Mouse (Mus musculus) right cerebral cortex, postnatal 4 days (tissue): ENCODE results near the gene Ccdc57.
A peak's percentile ranks its signal among the peaks of the same experiment; 100 is the strongest.

Experiments used
- DNase-seq: peaks from one replicate; pipeline ENCODE4 v3.0.0-alpha.2; 2022

The Ccdc57 gene

DNA sequence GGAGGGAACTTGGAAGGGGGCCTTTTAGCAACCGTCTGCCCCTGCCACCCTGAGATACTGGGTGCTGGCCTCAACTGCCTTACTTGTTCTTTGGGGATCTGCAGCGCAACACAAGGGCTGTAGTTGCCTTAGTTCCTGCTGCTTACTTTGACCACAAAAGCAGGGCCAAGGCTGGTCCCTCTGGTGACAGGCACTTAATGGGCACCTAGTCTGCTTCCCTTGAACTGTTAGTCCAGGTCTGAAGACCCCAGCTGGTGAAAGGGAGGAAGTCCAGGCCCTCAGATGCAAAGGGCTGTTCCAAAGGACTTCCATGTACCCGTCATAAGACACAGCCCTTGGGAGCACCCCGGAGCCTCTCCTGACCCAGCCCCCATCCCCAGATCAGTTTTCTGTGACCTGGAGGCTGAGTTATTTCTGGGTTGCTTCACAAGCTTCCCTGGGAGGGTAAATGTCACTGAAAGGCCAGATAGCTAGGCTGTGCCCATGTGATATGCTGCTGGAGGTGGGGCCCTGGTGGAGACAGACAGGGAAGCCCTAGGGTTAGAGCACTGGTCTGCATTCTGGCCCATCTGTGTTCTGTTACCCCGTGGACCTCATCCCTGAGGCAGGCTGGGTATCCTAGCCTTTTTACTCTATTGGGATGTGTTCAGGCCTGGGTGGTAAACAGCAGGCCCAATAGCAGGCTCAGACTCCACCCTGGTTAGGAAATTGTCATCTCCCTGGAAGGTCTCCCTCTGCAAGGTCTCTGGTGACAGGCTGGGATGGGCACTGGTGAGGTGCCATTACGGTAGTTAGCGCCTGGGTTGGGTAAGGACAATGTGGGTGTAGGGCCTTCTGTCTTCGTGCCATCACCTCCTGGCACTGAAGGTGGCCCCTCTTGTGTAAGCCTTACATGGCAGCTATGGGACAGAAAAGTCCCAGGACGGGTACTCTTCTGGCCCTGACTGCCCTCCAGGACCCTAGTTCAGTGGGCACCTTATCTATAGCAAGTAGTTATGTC is 19.4 kb upstream of the Ccdc57 start:
- no peak for DNase-seq

DNA sequence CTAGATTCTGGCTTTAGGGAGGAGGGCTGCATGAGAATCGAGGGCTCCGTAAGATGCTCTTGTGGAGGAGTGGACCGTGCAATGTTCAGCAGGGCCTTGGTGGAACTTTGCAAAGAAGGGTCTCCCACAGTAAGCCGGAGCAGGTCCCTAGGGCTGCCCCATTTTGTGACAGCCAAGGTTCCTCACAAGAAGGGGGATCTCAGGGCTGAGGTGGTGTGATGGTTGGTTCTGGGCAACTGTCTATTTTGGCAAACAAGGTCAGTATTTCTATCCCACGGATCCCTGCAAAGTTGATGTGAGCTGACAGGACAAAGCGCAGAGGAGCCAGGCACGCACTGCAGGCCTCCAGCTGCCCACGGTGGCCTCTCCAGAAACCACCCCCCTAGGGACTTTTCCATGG is 18.6 kb upstream of the Ccdc57 start:
- no peak for DNase-seq

DNA sequence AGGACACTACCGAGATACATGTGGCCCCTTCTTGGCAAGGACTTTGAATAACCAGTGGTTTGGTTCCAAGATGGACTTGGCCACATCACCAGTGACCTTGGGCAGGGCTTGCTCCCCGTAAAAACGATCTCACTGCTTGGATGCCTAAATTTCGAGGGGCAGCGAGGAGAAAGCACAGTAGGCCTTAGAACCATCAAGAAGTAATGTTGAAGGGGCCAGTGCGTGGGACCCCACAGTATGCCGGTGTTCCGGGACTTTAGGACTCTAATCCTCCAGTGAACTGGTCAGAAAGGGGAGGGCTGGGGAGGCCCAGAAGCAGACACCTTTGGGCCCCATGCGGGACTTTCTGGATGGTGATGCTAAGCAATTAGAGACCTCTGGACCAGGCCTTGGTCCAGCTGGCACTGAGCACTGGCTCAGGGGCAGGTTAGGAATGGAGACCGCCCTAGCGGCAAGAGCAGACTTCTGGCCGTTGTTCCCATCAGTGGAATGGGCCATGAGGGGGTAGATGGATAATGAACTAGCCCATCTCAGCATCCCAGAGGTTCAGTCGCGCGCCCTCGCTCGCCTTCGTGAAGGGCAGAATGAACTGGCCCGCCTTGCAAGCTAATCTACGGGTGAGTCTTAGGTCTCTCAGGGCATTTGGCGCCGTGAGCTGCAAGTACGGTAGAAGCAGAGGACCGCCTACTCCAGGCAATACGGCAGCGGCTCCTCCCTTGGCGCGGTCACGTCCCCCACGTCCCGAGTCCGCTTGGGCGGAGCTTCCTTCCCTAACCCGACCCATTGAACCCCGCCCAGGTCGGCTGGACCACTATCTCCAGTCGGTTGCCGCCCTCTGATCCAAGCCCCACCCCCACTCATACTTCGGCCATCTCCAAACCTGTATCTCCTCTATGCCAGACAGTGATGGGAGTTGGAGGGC is 17.9 kb upstream of the Ccdc57 start:
- DNase-seq = peak; percentile 53

DNA sequence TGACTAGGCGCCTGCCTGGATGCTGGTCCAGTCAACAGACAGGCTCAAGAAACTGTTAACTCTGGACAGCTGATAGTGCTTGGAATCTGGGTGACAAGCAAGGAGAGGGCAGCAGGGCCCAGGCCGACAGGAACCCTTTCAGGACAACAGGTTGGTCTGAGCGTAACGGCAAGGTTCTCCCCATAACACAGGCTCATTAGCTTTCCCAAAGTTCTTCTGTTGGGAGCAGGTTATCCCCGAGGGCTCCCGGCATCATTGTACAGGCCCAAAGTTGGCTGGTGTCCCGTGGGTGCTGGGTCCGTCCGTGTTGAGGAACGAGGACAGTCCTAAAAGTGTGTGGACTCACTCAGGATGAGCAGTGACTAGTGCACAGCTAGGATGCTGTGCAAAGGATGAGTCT is 17.2 kb upstream of the Ccdc57 start:
- no peak for DNase-seq

DNA sequence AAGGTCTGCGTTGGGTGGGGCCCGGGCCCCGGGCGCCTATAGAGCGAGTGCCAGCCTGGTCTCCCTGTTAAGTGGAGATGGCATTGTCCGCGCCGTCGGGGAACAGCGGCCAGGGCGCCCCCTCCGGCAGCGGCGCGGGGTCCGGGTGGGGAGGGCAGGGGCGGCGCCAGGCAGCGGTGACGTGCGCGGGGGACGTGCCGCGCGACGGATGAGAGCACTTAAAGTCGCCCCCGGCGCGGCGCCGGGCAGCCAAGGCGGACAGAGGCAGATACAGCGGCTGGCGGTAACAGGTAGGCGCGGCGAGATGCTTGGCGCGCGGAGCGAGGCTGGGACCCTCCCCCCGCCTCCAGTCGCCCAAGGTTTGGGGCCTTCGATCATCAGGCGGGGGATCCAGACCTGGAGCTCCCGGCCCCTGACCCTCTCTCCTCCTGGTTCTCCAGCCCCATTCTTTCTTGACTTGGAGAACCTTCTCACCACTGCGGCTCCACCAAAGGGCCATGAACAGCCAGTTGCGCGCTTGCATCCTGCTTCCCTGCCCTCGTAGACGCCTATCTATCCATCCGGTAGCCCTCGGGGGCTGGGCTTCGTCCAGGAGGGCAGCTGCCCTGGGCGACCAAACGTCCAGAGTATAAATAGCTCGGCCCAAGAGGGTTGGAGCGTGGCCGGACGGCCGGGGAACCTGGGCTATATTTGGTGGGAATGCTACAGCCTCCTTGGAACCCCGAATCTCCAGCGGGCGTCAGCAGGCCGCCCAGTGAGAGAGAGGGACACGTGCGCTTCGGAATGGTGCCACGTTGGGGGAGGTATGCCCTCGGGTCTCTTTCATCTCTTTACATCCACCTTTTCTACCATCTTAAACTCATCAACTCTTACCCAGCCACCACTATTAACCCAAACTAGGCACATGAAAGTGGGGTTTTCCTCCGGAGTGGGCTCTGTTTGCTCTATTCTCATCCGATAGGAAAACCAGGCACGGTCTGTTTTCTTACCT is 16.5 kb upstream of the Ccdc57 start:
- DNase-seq = no peak

DNA sequence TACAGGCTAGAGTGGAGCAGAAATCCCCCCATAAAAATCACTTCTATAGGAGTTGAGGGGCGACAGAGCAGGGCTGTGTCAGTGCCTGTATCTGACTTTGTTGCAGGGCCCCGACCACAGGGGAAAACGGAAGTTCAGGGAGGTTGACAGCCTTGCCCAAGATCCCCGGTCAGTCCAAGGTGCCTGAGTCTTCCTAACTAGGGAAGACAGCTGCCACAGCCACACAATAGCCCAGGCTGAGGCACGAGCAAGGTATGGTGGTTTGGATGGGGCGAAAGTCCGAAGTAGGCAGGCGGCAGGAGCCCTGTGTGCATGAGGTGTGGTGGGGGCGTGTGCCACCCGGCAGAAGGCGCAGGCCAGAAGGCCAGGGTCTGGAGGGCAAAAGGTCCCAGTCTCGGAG is 15.7 kb upstream of the Ccdc57 start, which contains the start of gene Slc16a3:
Gene Slc16a3 (plus strand): TSS at position 153 of the 400 bp plus-strand sequence.
- DNase-seq = no peak

DNA sequence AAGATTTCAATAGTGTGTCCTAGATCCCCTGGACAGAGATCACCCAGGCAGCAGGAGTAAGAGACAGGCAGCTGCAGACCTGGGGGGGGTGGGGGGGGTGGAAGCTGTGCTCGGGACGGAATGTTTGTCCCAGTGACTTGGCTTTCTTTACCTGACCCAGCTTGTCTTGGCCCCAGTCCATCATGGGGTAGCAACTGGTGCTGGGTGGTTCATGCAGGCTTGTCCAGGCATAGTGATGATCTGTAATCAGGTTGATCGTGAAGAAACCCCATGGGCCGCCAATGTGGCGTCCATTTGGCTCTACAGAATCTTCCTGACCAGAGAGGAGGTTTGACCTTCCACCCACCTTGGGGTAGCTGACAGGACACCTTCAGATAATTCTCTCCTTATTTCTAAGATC is 13.3 kb upstream of the Ccdc57 start:
- no peak for DNase-seq

DNA sequence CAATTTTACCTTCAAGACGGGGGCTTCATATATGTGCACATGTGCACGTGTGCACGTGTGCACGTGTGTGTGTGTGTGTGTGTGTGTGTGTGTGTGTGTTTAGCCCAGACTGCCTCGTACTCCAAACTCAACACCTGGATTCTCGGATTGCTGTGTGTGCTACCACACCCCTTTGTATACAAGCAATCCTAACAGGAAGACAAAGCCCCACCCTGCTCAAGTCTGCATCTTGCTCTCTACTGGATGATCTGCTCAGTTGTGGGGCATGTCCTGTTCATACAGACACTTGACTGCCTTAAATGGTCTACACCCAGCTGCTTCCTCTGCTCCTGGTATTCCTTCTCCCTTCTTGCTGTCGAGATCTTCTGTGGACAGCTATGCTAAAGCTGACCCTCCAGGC is 12.6 kb upstream of the Ccdc57 start:
- no peak for DNase-seq

DNA sequence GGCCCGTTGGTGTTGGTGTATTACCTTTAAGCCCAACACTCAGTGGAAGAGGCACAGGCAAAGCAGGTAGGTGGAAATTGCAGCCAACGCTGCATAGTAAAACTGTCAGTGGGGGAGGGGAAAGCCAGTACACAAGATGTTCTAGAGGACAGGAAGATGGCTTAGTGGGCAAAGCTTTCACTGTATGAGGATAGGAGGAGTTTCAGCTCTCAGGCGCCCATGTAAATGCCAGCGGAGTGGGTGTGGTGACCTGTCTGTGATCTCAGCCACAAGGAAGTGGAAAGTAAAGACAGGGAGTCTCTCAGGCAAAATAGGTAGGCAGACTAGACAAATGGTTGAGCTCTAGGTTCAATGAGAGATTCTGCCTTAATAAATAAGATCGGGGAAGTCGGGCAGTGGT is 8.3 kb upstream of the Ccdc57 start:
- no peak for DNase-seq

DNA sequence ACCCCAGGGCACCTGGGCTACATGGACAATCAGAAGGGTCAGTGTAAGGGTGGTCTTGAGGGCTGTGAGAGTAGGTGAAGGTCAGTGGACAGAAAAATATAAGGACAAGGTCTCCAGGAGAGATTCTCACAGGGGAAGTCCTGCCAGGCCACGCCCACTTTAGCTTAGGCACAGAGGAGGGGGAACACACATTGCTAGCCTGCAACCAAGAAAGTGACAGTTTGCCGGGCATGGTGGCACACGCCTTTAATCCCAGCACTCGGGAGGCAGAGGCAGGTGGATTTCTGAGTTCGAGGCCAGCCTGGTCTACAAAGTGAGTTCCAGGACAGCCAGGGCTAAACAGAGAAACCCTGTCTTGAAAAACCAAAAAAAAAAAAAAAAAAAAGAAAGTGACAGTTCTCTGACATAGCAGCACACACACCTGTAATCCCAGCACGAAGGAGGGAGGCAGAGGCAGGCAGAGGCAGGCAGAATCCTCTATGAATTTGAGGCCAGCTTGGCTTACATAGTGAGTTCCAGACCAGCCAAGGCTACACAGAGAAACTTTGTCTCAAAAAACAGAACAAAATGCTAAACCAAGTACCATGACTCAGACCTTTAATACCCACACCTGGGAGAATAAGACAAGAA is 7.2 kb upstream of the Ccdc57 start:
- no peak for DNase-seq

DNA sequence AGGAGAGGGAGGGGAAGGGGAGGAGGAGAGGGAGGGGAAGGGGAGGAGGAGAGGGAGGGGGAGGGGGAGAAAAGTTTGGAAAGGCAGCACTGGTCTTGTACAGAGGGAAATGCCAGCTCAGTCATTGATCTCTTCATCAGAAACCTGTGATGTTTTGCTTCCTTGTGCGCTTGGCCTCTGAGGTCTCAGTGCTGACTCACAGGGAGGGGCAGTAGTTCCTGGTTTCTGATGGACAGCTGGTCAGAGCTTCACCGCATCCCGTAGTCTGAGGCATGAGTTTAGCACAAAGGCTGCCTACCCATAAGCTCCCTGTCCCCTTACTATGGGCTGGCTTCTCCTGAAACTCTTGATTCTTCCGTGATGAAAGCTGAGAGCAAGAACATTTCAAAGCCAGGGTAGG is 6.1 kb upstream of the Ccdc57 start:
- DNase-seq = no peak

DNA sequence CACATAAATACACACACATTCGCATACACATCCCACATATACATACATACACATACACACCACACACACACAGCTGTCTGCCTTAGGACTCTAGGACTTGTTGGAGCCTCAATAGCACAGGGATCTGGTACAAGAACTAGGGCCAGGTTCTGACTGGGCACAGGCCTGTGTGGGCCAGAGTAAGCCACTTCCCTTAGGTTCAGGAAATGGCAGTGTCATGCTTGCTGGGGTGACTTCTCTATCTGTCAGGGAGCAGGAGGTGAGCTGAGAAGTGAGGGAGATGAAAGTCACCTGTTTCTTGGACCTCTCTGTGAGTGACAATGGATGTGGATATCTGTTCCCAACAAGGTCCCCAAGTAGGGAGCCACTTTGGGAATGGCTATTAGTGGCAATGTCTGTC is 5.3 kb upstream of the Ccdc57 start:
- no peak for DNase-seq

DNA sequence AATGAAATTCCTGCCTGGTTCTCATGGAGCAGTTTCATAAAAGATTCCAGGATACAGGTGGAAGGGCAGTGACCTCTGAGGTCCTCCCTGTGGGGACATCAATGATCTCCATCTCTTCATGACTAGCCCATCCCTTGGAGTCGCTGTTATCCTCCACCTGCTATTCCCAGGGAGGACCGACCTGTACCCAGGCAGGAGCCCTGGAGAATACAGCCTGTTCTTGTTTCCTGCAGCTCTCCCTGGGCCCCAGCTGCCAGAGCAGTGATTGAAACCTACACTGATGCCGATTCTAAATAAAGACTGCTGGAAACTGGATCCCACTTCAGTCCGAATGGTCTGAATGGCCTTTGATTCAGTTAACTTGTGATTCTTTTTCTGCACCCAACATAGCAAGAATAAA is 1.2 kb downstream of the Ccdc57 start:
- DNase-seq = no peak

DNA sequence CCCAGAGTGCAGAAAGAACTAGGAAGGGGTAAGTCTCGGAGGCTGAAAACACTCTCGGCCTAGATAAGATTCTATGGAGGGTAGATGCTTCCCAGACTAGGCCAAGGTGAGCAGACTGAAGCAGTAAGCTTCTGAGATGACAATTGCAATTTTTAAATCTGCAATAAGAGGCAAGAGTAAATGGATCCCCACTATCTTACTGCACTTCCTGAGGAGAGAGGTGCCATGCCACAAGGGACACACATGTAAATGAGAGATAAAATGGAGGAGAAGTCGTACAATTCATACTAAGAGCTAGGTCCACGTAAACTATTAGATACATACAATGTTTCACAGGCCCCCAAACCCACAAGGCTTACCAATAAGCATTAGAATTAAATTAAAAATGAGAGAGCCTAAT is 4.2 kb downstream of the Ccdc57 start:
- DNase-seq = no peak

DNA sequence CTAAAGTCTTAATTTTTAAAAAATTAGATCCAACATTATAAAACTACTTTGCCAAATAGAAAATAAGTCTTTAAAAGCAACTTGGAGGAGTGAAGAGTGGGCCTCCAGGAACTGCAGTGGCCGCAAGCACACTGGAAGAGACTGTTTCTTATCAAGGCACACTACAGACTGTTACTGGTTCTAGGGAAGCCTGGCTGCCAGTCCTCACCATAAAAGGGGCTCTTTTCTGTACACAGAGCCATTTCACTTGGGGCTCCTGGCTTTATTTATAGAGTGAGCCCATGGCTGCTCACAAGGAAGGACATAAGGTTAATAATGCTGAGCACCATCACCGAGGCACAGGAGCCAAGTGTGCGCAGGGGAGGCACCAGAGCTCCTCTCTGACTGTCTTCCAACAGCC is 10.1 kb downstream of the Ccdc57 start:
- DNase-seq = no peak

DNA sequence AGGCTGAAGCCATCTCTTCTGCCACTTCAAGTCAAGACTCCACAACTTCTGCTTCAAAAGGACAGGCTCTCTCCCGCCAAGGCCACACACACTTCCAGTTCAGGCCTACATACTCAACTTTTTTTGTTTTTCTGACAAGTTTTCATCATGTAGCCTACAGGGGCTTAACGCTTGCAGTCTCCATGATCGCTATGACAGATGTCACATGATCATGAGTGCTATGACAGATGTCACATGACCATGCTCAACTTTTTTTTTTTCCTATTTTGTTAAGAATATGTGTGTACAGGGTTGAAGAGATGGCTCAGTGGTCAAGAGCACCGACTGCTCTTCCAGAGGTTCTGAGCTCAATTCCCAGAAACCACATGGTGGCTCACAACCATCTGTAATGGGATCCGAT is 14.9 kb downstream of the Ccdc57 start:
- DNase-seq = no peak

DNA sequence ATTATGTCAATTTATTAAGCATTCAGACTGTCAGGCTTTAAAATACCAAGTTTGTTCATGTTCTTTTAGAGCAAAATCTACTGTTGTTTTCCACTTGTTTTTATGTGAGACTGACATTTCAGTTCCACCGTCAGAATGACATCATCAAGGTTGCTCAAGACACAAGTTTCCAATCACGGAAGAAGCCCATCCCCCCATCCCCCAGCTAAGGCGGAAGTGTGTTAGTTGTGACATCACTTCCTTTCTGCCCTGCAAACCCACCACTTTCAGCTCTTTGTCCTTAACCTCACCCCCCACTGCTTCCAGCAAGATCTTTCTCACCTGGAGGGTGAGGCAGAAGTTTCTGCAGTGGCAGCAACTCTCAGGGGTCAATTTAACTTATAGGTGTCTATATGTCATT is 16.2 kb downstream of the Ccdc57 start:
- DNase-seq = no peak

DNA sequence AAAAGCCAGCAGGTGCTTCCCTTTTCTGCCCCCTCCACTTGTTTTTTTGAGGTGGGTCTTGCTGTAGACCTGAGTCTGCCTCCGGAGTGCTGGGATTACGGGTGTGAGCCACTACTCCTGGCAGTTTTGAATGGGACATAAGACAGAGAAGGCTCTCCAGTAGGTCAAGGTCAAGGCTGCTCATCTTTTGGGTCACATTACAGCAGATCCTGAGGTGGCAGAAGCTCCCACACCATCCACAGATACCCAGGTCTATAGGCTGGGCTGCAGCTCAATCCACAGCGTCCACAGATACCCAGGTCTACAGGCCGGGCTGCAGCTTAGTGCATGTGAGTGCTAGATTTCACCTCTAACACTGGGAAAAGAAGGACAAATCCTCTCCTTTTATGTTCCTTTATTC is 18.9 kb downstream of the Ccdc57 start:
- DNase-seq = no peak

DNA sequence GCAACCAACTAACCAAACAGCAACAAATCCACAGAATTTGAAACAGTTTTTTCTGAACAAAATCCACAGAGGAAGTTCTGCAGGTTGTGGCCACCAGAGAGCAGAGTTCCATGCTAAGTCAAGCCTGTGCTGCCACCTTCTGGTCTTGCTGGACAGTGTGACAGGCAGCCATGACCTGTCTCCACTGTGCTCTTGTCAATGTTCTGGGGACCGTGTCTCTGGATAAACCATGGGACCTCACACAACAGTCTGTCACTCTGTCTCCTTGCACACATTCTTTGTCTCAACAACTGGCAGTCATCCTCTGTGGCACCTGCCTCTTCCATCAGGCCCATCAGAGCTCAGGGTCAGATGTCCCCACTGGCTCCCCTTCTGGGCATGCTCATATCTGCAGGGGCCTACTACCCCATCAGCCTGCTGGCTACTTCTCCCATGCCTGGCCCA is 27.2 kb downstream of the Ccdc57 start:
- DNase-seq = peak; percentile 68

DNA sequence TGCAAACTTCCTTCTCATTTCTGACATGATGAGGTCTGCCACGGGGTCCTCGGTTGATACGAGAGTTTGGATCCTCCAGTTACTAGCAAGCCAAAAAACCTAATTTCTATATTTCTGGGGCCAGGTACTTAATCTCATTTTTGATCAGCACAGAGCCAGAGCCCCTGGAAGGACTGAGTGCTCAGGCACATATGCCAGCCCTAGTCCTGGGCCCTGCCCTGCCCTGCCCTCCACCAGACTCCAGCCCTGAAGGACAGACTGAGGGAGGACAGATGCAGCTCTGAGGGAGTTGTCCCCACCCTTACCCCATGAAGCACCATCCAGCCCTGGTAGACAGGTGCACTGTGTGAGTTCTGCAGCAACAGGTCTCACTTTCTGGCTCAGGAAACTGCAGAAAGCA is 28.1 kb downstream of the Ccdc57 start:
- no peak for DNase-seq

DNA sequence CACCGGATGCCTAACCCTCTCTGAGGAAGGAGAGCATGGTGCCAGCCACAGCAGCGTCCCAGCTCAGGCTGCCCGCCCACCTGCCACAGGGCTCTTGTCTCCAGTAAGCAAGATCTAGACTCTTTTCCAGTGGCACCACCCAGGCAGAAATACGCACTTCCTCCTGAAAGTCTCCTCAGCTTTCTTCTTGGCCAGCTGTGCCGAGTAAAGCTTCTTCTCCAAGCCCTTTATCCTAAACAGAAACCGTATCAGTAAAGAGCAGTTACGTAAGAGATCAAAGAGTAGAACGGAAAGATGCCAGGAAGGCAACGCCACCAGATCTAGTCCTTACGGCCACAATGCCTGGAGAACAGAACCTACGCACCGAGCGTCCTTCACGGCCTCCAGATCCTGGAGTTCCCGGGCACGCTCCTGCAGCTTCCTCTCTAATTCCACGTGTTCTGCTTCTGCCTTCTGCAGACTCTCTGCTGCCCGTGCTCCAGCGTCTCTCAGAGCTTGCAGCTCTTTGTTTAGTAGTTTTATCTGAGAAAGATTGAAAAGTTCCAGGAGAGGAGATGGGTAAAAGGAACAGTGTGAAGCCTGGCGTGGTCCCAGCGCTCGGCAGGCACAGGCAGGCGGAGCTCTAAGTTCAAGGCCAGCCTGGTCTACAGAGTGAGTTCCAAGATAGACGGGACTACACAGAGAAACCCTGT is 29.4 kb downstream of the Ccdc57 start:
- no peak for DNase-seq
